Mouse (Mus musculus): Measurements from ENCODE around the gene Enthd1.
"Not testable (repeated sequence)": the region's sequence is repeated elsewhere in the genome, so short reads cannot be mapped to it uniquely, and the experiment has no call there.

Gene Enthd1

GRCm38 (mm10) chr15:80544115-80544514 is 20.8 kb downstream of the Enthd1 start:
- in situ Hi-C loops (cut with MboI, MseI) = no loop called here

GRCm38 (mm10) chr15:80538671-80539340 is 26.1 kb downstream of the Enthd1 start:
- in situ Hi-C loops (cut with MboI, MseI) = no loop called here

- in situ Hi-C loops (cut with MboI, MseI) = no loop called here
Observed at GRCm38 (mm10) chr15:80538075-80538474, 26.9 kb downstream of the Enthd1 start.

- in situ Hi-C loops (cut with MboI, MseI) = no loop called here
Observed at GRCm38 (mm10) chr15:80536051-80536450, 28.9 kb downstream of the Enthd1 start.

- in situ Hi-C loops (cut with MboI, MseI) = no loop called here
Observed at GRCm38 (mm10) chr15:80533274-80533673, 31.7 kb downstream of the Enthd1 start.

- in situ Hi-C loops (cut with MboI, MseI) = no loop called here
Observed at GRCm38 (mm10) chr15:80532281-80533072, 32.5 kb downstream of the Enthd1 start.

GRCm38 (mm10) chr15:80531026-80531425 is 33.9 kb downstream of the Enthd1 start:
- in situ Hi-C loops (cut with MboI, MseI) = no loop called here

GRCm38 (mm10) chr15:80529955-80530869 is 34.7 kb downstream of the Enthd1 start:
- in situ Hi-C loops (cut with MboI, MseI) = no loop called here

GRCm38 (mm10) chr15:80521661-80522388 is 43.1 kb downstream of the Enthd1 start:
- in situ Hi-C loops (cut with MboI, MseI) = no loop called here

- in situ Hi-C loops (cut with MboI, MseI) = no loop called here
Observed at GRCm38 (mm10) chr15:80519931-80520330, 45.0 kb downstream of the Enthd1 start.

- in situ Hi-C loops (cut with MboI, MseI) = no loop called here
Observed at GRCm38 (mm10) chr15:80518567-80519223, 46.3 kb downstream of the Enthd1 start.

GRCm38 (mm10) chr15:80517996-80518395 is 47.0 kb downstream of the Enthd1 start:
- in situ Hi-C loops (cut with MboI, MseI) = no loop called here

GRCm38 (mm10) chr15:80516525-80516924 is 48.4 kb downstream of the Enthd1 start:
- in situ Hi-C loops (cut with MboI, MseI) = no loop called here

GRCm38 (mm10) chr15:80505086-80505485 is 59.9 kb downstream of the Enthd1 start:
- in situ Hi-C loops (cut with MboI, MseI) = no loop called here

GRCm38 (mm10) chr15:80503155-80503554 is 61.8 kb downstream of the Enthd1 start:
- in situ Hi-C loops (cut with MboI, MseI) = not testable (repeated sequence)

GRCm38 (mm10) chr15:80502741-80503140 is 62.2 kb downstream of the Enthd1 start:
- in situ Hi-C loops (cut with MboI, MseI) = no loop called here

- in situ Hi-C loops (cut with MboI, MseI) = no loop called here
Observed at GRCm38 (mm10) chr15:80501106-80502096, 63.6 kb downstream of the Enthd1 start.

- in situ Hi-C loops (cut with MboI, MseI) = no loop called here
Observed at GRCm38 (mm10) chr15:80500426-80500825, 64.5 kb downstream of the Enthd1 start.

- in situ Hi-C loops (cut with MboI, MseI) = not testable (repeated sequence)
Observed at GRCm38 (mm10) chr15:80497733-80498132, 67.2 kb downstream of the Enthd1 start.

GRCm38 (mm10) chr15:80491505-80491904 is 73.5 kb downstream of the Enthd1 start:
- in situ Hi-C loops (cut with MboI, MseI) = no loop called here

Measured in T-helper 1 cell (primary cell).